Mouse (Mus musculus): ENCODE measurements at regions not wholly inside any gene's neighbourhood (a gene's known extent, or its start where the extent isn't known, plus 50 kb on each side); places are given as distances from the start of the nearest gene placed in this dataset.

DNA sequence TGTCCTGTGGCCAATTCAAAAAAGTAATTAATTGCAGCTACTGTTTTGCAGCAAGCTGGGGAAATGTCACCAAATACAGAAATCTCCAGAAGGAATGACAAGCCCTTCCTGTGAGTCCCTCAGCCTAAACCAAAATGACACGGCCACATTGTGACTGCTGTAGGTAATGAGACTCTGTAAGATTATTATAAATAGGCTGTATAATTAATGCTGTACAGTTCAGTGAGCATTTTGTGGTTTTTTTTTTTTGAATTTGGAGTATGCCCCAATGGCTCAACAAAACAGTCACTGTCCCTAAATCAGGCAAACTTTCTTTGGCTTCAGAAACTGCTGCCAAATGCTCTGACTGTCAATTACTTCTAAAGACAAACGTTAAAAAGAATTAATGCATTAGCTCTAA is 615.9 kb upstream of the Sema6d start:
- TF ChIP-seq CTCF (IDR thresholded peaks at IDR 0.05; ENCODE audit: control insufficient read depth, insufficient read depth, insufficient replicate concordance, low read depth, low read length) (no peak), POLR2A (IDR thresholded peaks at IDR 0.05; ENCODE audit: control insufficient read depth, low read depth, low read length) (no peak)
